Mouse (Mus musculus) right cerebral cortex, postnatal 4 days (tissue): ENCODE measurements around the gene Stk17b.
"Not testable (repeated sequence)": the region's sequence is repeated elsewhere in the genome, so short reads cannot be mapped to it uniquely, and the experiment has no call there.

Source experiments
- DNase-seq: peaks from one replicate; pipeline ENCODE4 v3.0.0-alpha.2; 2022

Stk17b gene

GRCm38 (mm10) chr1:53782079-53782478 is 2.9 kb downstream of the Stk17b start:
- no peak for DNase-seq

GRCm38 (mm10) chr1:53781311-53781710 is 3.7 kb downstream of the Stk17b start:
- DNase-seq, result no peak

GRCm38 (mm10) chr1:53776176-53776905 is 8.7 kb downstream of the Stk17b start:
- no peak for DNase-seq

- DNase-seq, result no peak
Observed at GRCm38 (mm10) chr1:53775545-53775944, 9.5 kb downstream of the Stk17b start.

GRCm38 (mm10) chr1:53775036-53775435 is 10.0 kb downstream of the Stk17b start:
- no peak for DNase-seq

- DNase-seq, result no peak
Observed at GRCm38 (mm10) chr1:53774571-53774970, 10.5 kb downstream of the Stk17b start.

GRCm38 (mm10) chr1:53773994-53774393 is 11.0 kb downstream of the Stk17b start:
- DNase-seq, result no peak

- DNase-seq, result no peak
Observed at GRCm38 (mm10) chr1:53772967-53773366, 12.1 kb downstream of the Stk17b start.

- no peak for DNase-seq
Observed at GRCm38 (mm10) chr1:53771476-53771875, 13.5 kb downstream of the Stk17b start.

- no peak for DNase-seq
Observed at GRCm38 (mm10) chr1:53766112-53766511, 18.9 kb downstream of the Stk17b start.

GRCm38 (mm10) chr1:53757316-53757715 is 27.7 kb downstream of the Stk17b start:
- no peak for DNase-seq

- DNase-seq, result not testable (repeated sequence)
Observed at GRCm38 (mm10) chr1:53753501-53753900, 31.5 kb downstream of the Stk17b start.

- no peak for DNase-seq
Observed at GRCm38 (mm10) chr1:53751144-53751543, 33.9 kb downstream of the Stk17b start.

- not testable (repeated sequence) for DNase-seq
Observed at GRCm38 (mm10) chr1:53750697-53751096, 34.3 kb downstream of the Stk17b start.

- DNase-seq, result not testable (repeated sequence)
Observed at GRCm38 (mm10) chr1:53749881-53750385, 35.1 kb downstream of the Stk17b start.

GRCm38 (mm10) chr1:53748571-53748970 is 36.5 kb downstream of the Stk17b start:
- DNase-seq, result no peak

- DNase-seq, result no peak
Observed at GRCm38 (mm10) chr1:53746001-53746400, 39.0 kb downstream of the Stk17b start.

GRCm38 (mm10) chr1:53741742-53742458 is 43.1 kb downstream of the Stk17b start:
- no peak for DNase-seq

- no peak for DNase-seq
Observed at GRCm38 (mm10) chr1:53740777-53741336, 44.2 kb downstream of the Stk17b start.

GRCm38 (mm10) chr1:53740077-53740776 is 44.8 kb downstream of the Stk17b start:
- not testable (repeated sequence) for DNase-seq

- no peak for DNase-seq
Observed at GRCm38 (mm10) chr1:53736583-53736982, 48.4 kb downstream of the Stk17b start.

- no peak for DNase-seq
Observed at GRCm38 (mm10) chr1:53728489-53729225, 56.4 kb downstream of the Stk17b start.
